Mouse (Mus musculus): ENCODE data around the gene Bicral. TPM values are rescaled to one million over a fixed set of nuclear protein-coding genes. Genes with fewer than 3 reads are reported as not detected.

Bicral gene
- total and polyA plus RNA-seq, 3 experiments: 3.0 to 7.4 (median 5.9) TPM

GRCm38 (mm10) chr17:46858749-46859444 is 615 bp upstream of the Bicral start:
- DNase-seq (ENCODE audit: extremely low read depth): peak; percentile 46
- dilution Hi-C loops (cut with MboI; ENCODE audit: extremely low pct_ligation_motif_present, extremely low pct_unique_long_range_greater_than_20kb, low sequenced_read_pairs): no loop called here
- TF ChIP-seq ETS1 (conservative IDR thresholded peaks at IDR 0.05; ENCODE audit: low read depth, low read length) (no peak), ZNF384 (IDR thresholded peaks at IDR 0.05; ENCODE audit: low read depth, low read length) (peak; percentile 73; the same call in 1 of the 2 replicates), USF2 (conservative IDR thresholded peaks at IDR 0.05; ENCODE audit: low read depth, low read length) (no peak), E2F4 (IDR thresholded peaks at IDR 0.05; ENCODE audit: insufficient replicate concordance, low read depth, low read length) (0 out of 2 replicates have a peak, but pooled peaks have one; percentile 19), MAZ (IDR thresholded peaks at IDR 0.05; ENCODE audit: low read depth, low read length) (0 out of 2 replicates have a peak, but pooled peaks have one; percentile 50), BHLHE40 (IDR thresholded peaks at IDR 0.05; ENCODE audit: low read depth, low read length) (peak; percentile 41), CHD2 (IDR thresholded peaks at IDR 0.05; ENCODE audit: low read length) (peak; percentile 81), CHD1 (IDR thresholded peaks at IDR 0.05; ENCODE audit: low read depth, low read length) (peak; percentile 82; the same call in 1 of the 2 replicates)
- Histone ChIP-seq H3K4me1 (ENCODE audit: control insufficient read depth in 1 of 2, insufficient read depth in 2 of 2) (peaks cover 5 to 32% of the 10 kb centered on the region in 2 experiments; a peak in 3 of 4 replicates), H3K9ac (ENCODE audit: insufficient read depth, low read depth) (peak overlapping the region; percentile 99), H3K4me2 (ENCODE audit: insufficient read depth, low read depth, poor library complexity, severe bottlenecking) (peak overlapping the region; percentile 83), H3K36me3 (replicated peaks in 1 of 2; ENCODE audit: control insufficient read depth in 1 of 2, insufficient read depth in 1 of 2, low read length in 1 of 2) (peaks cover 0 to 11% of the 10 kb centered on the region in 2 experiments), H3K27ac (ENCODE audit: insufficient read depth, low read depth) (no peak overlapping the region), H3K9me3 (replicated peaks; ENCODE audit: low read length) (no peaks in the 10 kb centered on the region), H3K79me2 (replicated peaks; ENCODE audit: control insufficient read depth, extremely low read depth, insufficient read depth, poor library complexity, severe bottlenecking) (peaks cover 28% of the 10 kb centered on the region), H3K4me3 (replicated peaks in 1 of 3; ENCODE audit: low read depth in 2 of 3, low read length in 2 of 3, poor library complexity in 1 of 3) (peak overlapping the region in 1 of 3 experiments; percentile 8), H3K27me3 (replicated peaks) (no peaks in the 10 kb centered on the region)
- in situ Hi-C loops (cut with MboI; ENCODE audit: low pct_ligation_motif_present, low pct_unique_long_range_greater_than_20kb, low sequenced_read_pairs): no loop called here

- H3K4me1 ChIP-seq (ENCODE audit: control insufficient read depth in 1 of 2, insufficient read depth in 2 of 2): peaks cover 10 to 46% of the 10 kb centered on the region in 2 experiments
- no peaks in the 10 kb centered on the region for H3K9me3 ChIP-seq (replicated peaks; ENCODE audit: low read length)
- H3K27me3 ChIP-seq (replicated peaks): no peaks in the 10 kb centered on the region
- H3K27ac ChIP-seq (ENCODE audit: insufficient read depth, low read depth): peak overlapping the region; percentile 78
- TF ChIP-seq TCF12 (IDR thresholded peaks at IDR 0.05; ENCODE audit: low read depth, low read length) (peak; percentile 50; the same call in 1 of the 2 replicates), MAZ (IDR thresholded peaks at IDR 0.05; ENCODE audit: low read depth, low read length) (peak; percentile 65; the same call in 1 of the 2 replicates), USF1 (IDR thresholded peaks at IDR 0.05; ENCODE audit: low read depth, low read length) (no peak), NELFE (IDR thresholded peaks at IDR 0.05; ENCODE audit: low read depth, low read length) (no peak), UBTF (IDR thresholded peaks at IDR 0.05; ENCODE audit: low read depth, low read length) (peak; percentile 61; the same call in 1 of the 2 replicates), SMC3 (IDR thresholded peaks at IDR 0.05; ENCODE audit: low read depth, low read length) (no peak), JUND (conservative IDR thresholded peaks at IDR 0.05; ENCODE audit: low read depth, low read length) (no peak), MXI1 (IDR thresholded peaks at IDR 0.05; ENCODE audit: low read depth, low read length) (peak; percentile 22; the same call in 1 of the 2 replicates), CHD2 (IDR thresholded peaks at IDR 0.05; ENCODE audit: low read length) (peak; percentile 44; the same call in 1 of the 2 replicates), POLR2A (IDR thresholded peaks at IDR 0.05; ENCODE audit: low read depth, low read length) (peak; percentile 62; the same call in 1 of the 2 replicates), USF2 (conservative IDR thresholded peaks at IDR 0.05; ENCODE audit: low read depth, low read length) (no peak), MYC (IDR thresholded peaks at IDR 0.05; ENCODE audit: low read depth, low read length) (no peak), ZMIZ1 (IDR thresholded peaks at IDR 0.05; ENCODE audit: low read depth, low read length) (no peak), EP300 (IDR thresholded peaks at IDR 0.05; ENCODE audit: low read length) (no peak)
- peak; percentile 66 for DNase-seq (ENCODE audit: extremely low read depth)
- dilution Hi-C loops (cut with MboI; ENCODE audit: extremely low pct_ligation_motif_present, extremely low pct_unique_long_range_greater_than_20kb, low sequenced_read_pairs): no loop called here
- H3K4me2 ChIP-seq (ENCODE audit: insufficient read depth, low read depth, poor library complexity, severe bottlenecking): peak overlapping the region; percentile 76
- H3K4me3 ChIP-seq (replicated peaks in 1 of 3; ENCODE audit: low read depth in 2 of 3, low read length in 2 of 3, poor library complexity in 1 of 3): peak overlapping the region; percentile 74 to 84 (median 83)
- in situ Hi-C loops (cut with MboI; ENCODE audit: low pct_ligation_motif_present, low pct_unique_long_range_greater_than_20kb, low sequenced_read_pairs): no loop called here
- H3K79me2 ChIP-seq (replicated peaks; ENCODE audit: control insufficient read depth, extremely low read depth, insufficient read depth, poor library complexity, severe bottlenecking): peaks cover 28% of the 10 kb centered on the region
- H3K36me3 ChIP-seq (replicated peaks in 1 of 2; ENCODE audit: control insufficient read depth in 1 of 2, insufficient read depth in 1 of 2, low read length in 1 of 2): peaks cover 0 to 4% of the 10 kb centered on the region in 2 experiments
- H3K9ac ChIP-seq (ENCODE audit: insufficient read depth, low read depth): peak overlapping the region; percentile 99
These were observed 850 bp downstream of the Bicral start for GRCm38 (mm10) chr17:46857361-46857902.
